Mouse (Mus musculus) heart, adult 9 months (tissue): ENCODE results near the gene Pofut2.
"Not testable (repeated sequence)": the region's sequence is repeated elsewhere in the genome, so short reads cannot be mapped to it uniquely, and the experiment has no call there.

Source experiments
- DNase-seq, 2 experiments: peaks; one replicate each; pipeline ENCODE4 v3.0.0; 2022; ENCODE audit warnings: low spot score in 2 of 2

Gene Pofut2

DNA sequence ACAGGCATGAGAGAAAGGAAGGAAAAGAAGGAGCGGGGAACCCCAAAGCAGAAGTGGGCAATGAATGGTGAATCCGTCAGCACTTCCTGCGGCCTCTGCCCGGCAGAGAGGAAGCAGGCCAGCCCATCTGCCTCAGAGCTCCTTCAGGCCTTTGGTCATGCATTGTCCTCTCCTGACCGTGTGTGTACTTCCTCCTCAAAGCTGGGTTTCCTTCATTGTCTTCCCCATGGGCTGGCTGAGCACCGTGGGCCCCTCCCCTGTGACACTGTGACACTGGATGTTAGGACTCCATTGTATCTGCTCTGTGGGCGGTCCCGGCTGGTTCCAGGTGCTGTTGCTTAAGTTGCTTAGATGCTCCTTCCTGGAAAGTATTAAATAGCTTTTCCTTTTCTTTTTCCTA, 7.3 kb downstream of the Pofut2 start:
- DNase-seq: peak; percentile 34 to 63

DNA sequence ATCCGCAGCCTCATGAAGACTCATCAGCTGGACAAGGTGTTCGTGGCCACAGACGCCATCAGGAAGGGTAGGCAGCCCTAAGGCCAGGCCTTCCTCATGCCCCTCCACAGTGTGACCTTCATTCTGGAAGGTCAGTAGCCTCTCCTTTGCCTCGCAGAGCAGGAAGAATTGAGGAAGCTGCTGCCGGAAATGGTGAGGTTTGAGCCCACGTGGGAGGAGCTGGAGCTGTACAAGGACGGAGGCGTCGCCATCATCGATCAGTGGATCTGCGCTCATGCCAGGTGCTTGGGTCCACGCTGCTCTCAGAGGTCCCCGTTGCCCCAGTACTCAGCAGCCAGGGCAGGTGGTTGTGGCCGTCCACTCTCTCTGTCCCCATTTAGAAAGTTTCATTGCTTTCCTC, 8.0 kb downstream of the Pofut2 start:
- no peak for DNase-seq

DNA sequence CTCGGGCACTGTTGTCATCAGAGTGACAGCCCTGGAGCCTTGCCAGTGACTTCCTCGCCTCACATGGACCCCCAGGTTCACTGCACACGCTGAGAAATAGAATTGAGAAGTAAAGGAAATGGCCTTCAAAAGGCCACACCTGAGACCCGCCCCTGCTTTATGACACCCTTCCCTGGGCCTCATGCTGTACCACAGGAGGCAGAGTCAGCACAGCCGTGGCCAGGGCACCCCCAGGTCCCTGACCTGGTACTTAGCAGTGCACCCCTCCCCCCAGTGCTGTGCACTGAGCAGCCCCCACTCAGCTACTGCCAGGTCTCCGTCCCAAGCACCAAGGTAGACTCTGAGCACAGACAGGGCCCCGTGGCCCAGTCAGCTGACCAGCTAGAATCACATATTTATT, 10.1 kb downstream of the Pofut2 start:
- no peak for DNase-seq

DNA sequence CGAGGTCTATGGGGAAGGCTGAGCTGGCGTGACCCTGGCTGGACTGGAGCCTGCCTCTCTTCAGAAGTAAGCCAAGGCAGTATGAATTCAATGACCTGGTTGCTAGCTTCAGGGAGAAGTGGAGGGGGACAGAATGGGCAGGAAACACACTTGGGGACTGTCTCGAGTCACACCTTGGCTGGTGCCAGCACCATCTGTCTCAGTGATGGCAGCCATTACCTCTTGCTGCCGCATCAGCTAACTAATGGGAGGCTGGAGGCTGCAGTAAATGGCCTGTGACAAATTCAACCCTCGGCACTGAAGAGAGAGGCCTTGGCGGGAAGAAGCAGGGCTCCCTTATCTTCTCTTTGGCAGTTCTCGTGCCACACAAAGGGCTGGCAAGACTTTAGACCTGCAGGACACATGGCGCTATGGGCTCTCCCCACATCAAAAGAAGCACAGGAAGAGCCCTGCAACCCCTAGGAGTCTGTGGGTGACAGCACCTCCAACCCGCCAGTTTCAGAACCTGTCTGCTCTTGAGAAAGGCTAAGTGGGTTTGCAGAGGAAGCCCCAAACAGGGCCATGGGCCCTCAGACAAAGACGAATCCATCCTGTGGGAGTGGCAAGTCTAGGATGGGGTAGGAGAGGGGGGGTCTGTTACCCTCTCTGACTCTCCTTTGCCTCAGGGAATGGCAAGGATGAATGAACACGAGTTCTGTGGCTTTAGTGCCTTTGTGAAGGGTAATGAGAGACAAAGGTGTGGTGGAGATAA, 14.1 kb downstream of the Pofut2 start:
- DNase-seq: no peak

- no peak for DNase-seq
Observed at GRCm38 (mm10) chr10:77273798-77274197, 14.8 kb downstream of the Pofut2 start.

DNA sequence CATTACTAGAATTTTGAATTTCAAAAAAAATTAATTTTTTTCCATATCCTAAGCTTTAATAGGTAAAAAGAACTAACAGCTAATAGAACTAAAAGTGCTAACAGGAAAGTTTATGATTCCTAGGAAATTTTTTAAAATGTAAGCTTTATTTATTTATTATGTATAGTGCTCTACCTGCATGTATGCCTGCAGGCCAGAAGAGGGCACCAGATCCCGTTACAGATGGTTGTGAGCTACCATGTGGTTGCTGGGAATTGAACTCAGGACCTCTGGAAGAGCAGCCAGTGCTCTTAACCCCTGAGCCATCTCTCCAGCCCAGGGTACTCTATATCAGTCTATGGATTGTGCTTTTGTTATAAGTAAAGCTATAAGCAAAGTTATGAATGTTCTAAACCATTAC, 23.1 kb downstream of the Pofut2 start:
- not testable (repeated sequence) for DNase-seq

DNA sequence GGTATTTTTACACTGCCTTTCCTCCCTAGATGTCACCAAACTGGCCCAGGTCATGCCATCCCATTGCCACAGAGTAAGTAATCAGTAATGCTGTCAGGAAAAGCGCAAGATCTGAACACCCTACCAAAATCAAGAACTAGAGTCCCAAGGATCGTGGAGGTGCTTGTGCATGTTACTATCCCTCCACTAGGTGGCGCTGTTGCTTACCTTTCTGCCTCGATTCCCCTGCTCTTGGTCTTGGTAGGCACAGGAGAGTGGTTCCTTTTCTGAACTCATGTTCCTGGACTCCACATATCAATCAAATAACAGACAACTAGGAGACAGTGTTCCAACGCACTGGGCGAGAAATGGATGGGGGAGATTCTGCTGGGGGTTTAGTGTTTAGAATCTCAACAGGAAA, 23.8 kb downstream of the Pofut2 start:
- peak; percentile 45 to 66 for DNase-seq

DNA sequence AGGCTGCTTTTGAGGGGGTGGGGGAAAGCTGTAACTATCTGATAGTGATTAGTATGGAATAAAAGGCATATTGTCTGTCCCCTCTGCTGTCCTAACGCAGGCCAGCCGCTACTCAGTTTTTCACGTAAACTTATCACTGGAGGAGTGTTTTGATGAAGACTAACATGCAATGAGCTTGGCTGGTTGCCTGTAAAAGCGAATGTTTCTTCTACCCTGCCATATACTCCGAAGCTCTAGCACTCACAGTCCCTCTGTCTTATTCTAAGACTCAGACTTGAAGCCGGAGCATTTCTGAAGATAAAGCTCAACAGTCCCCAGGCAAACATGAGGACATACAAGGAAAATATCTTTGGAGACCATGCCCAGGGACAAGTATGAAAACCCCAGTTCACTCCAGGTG, 25.8 kb downstream of the Pofut2 start:
- DNase-seq: no peak

DNA sequence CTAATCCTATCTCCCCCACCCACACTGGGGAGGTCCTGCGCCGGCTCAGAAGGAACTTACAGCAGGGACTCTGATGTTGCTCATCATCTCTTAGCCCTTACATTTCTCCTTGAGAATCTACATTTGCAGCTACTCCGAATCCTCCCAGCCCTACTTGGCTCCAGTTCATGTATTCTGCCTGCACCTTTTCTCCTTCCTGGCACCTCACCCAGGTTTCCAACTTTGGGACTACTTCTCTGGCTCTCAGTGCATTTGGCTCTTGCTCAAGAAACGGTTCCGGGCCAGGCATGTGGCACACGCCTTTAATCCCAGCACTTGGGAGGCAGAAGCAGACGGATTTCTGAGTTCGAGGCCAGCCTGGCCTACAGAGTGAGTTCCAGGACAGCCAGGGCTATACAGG, 28.6 kb downstream of the Pofut2 start:
- DNase-seq: no peak

DNA sequence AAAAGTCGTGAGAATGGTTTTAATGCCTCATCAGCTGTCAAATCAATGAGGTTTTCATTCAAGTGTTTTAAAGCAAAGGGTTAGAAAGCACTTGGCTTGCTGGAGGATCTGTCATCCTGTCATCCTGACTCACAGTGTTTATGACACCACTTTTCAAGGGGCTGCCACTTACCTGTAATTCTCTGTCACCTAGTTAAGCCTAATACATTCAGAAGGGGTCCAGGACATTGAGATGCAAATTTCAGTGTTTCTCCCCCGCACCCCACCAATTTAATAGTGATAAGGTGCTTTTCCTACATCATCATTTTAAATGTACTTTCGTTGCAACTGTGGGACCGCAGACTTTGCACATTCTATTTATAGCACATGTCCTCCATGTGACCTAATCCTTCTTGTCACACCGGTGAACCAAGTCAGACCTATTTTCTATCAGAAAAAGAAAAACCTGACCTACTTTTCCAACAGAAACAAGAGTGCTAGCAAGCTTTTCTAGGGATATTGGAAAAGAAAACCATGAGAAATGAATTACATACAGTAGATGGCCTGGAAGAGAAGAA, 29.7 kb downstream of the Pofut2 start:
- no peak for DNase-seq

DNA sequence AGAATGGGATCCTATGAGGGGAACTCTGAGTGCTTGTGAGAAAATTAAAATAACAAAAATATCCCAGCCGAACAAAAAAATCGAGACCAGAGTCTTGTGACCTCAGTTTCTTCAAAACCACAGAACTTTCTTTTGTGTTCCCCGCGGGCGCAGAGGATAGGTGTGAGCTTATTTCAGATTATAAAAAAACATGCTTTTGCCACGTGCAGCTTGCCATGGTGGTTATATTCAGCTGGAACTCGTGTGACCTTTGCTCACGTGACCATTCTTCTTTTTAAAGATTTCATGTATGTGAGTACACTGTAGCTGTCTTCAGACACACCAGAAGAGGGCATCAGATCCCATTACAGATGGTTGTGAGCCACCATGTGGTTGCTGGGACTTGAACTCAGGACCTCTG, 30.5 kb downstream of the Pofut2 start:
- DNase-seq: no peak

- no peak for DNase-seq
Observed at GRCm38 (mm10) chr10:77290624-77291366, 31.8 kb downstream of the Pofut2 start.

DNA sequence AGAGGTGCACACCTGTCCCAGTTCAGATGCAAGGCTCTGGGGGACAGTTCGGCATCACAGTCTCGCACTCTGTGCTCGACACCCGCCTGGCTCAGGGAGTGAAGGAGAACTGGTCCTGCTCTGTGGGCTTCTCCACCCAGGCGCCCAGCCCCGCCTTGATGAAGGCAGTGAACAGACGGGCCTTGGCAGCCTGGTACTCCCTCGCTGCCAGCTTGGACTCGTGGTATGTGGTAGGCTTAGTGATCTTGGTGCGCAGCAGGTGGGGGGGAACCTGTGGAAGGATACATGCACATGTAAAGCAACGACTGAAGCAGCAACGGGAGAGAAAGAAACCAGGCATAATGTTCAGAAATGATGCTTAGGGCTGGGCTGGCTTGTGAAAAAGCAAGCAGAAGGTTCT, 35.7 kb downstream of the Pofut2 start:
- DNase-seq: no peak

DNA sequence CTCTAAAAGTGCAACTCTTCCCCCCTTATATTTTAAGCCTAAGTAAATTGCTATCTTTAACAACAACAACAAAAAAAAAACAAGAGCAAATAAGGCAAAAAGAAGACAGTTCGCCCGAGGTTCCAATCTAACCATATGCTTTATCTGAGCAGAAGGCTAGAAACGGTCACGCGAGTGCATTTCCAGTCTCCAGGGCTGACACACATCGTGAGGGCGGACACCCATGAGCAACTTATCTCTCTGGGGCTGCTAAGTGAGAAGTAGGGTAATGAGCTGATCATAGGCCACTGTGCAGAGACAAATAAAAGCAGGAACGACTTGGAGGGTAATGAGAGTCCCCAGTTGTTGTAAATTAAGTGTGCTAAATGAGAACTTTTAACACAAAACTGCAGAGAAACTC, 39.6 kb downstream of the Pofut2 start:
- no peak for DNase-seq

- DNase-seq: no peak
Observed at GRCm38 (mm10) chr10:77299194-77299593, 40.2 kb downstream of the Pofut2 start.

DNA sequence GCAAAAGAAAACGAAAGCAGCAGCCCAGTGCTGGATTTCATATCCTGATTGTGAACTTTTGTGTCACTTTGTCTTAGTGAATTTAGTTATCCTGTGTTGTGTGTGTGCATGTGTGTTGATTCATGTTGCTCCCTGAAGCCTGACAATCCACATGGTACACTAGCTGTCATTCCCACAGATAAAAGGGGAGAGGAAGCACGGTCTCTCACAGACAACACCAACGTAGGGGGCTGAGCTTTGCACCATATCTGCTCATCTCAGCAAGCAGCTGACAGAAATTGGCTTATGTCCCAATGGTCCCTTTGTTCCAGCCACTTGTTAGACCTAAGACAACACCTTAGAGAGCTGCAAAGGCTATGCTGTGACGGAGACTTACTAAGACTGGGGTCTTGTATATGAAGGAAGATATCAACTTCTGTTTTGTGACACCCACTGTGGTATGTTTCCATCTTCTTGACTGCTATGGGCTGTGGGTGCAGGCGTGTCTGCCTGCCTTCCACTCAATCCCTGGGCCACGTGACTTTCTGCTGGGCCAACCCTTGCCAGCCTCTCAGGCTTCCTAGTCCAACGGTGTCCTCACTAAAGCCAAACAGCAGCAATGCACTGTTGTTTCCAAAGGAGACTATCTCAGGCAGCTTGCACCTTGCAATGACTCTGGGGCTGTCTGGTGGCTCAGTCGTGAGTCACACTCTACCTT, 41.4 kb downstream of the Pofut2 start:
- no peak for DNase-seq

DNA sequence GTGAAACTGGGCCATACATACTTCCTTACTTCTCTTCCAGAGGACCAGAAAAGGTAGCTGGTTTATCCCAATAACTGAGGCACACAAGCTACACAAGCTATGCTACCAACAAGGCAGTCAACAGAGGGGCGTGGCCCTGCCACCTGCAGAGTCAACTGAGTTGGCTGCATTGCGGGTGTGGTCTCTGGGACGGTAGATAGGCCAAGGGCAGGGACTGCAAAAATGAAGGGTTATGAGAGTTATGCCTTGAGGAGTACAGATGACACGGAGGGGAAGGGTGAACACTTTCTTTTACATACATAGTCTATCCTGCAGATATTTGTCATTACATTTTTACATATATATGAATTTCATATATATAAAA, 41.9 kb downstream of the Pofut2 start:
- no peak for DNase-seq

GRCm38 (mm10) chr10:77304362-77304761, 45.3 kb downstream of the Pofut2 start:
- DNase-seq: no peak

GRCm38 (mm10) chr10:77304840-77305533, 46.0 kb downstream of the Pofut2 start:
- DNase-seq: no peak

- no peak for DNase-seq
Observed at GRCm38 (mm10) chr10:77305766-77306165, 46.7 kb downstream of the Pofut2 start.

DNA sequence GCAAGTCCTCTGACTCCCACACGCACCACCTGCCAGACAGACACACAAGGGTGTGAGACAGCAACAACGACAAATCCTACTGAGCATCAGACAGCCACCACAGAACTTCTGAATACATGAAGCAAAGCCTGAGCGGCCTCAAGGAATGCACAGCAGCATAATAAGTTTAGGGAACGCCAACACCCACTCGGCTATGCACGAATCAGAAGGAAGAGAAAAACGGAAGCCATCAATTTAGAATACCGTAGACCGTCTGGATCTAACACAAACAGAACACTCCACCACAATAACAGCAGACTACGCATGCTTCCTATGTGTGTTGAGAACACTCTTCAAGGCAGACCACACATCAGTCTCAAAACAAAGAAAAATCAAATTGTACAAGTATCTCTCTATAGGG, 50.0 kb downstream of the Pofut2 start:
- DNase-seq: no peak

GRCm38 (mm10) chr10:77314711-77315266, 55.8 kb downstream of the Pofut2 start:
- peak; percentile 6 to 23 for DNase-seq
